Mouse (Mus musculus) heart, embryonic 13.5 days (tissue): Measurements from ENCODE around the gene Gm340. TPM values are rescaled to one million over a fixed set of nuclear protein-coding genes. Genes with fewer than 3 reads are reported as not detected.
A peak's percentile ranks its signal among the peaks of the same experiment; 100 is the strongest.

Experiments
- ATAC-seq: fragments of 200-750 bp; cut with Nextera tagmentation; 2 replicates; pipeline ENCODE4 v1.8.0; 2017; ENCODE audit warnings: moderate TSS enrichment; ENCODE audit not compliant: insufficient number of reproducible peaks, low FRiP score, low TSS enrichment; ENCODE audit errors: extremely low read depth
- H3K27ac ChIP-seq: fragments of 300-500 bp; sonication (generic); replicated peaks from 2 replicates; pipeline ENCODE4 v1.5.1; 2015; ENCODE audit warnings: moderate library complexity, mild to moderate bottlenecking, inconsistent platforms
- H3K27me3 ChIP-seq: fragments of 300-500 bp; sonication (generic); replicated peaks from 2 replicates; pipeline ENCODE4 v1.6.1; 2015; ENCODE audit warnings: mild to moderate bottlenecking, inconsistent platforms
- H3K36me3 ChIP-seq: fragments of 300-500 bp; sonication (generic); 2 replicates; pipeline ENCODE4 v1.6.1; 2015; ENCODE audit warnings: mild to moderate bottlenecking, inconsistent platforms
- H3K4me1 ChIP-seq: fragments of 300-500 bp; sonication (generic); 2 replicates; pipeline ENCODE4 v1.6.1; 2015; ENCODE audit warnings: inconsistent platforms
- H3K4me2 ChIP-seq: fragments of 300-500 bp; sonication (generic); 2 replicates; pipeline ENCODE4 v1.6.1; 2015; ENCODE audit warnings: inconsistent platforms, mild to moderate bottlenecking, moderate library complexity
- H3K4me3 ChIP-seq: fragments of 300-500 bp; sonication (generic); 2 replicates; pipeline ENCODE4 v1.5.1; 2015; ENCODE audit warnings: moderate library complexity, mild to moderate bottlenecking, inconsistent platforms
- H3K9ac ChIP-seq: fragments of 300-500 bp; sonication (generic); 2 replicates; pipeline ENCODE4 v1.6.1; 2015; ENCODE audit warnings: inconsistent platforms, mild to moderate bottlenecking, moderate library complexity
- H3K9me3 ChIP-seq: fragments of 300-500 bp; sonication (generic); 2 replicates; pipeline ENCODE4 v1.6.1; 2016; ENCODE audit warnings: inconsistent platforms
- WGBS: fragments of 180-500 bp; shearing (Covaris S2); methylation state at CpG from one replicate; pipeline ENCODE4 v1.1.7; 2015; ENCODE audit warnings: mixed read lengths; 5-methylcytosine and 5-hydroxymethylcytosine counted together
- polyA plus RNA-seq: library from polyadenylated mRNA; unstranded; fragments of >200 nt; fragmentation: Nextera tagmentation; extraction: Ambion mirVana; gene quantifications from 2 replicates; pipeline ENCODE4 v1.2.1, GENCODE M21; 2015

Gm340 gene
- polyA plus RNA-seq, 1 experiment from 2014 or later = 1.5 TPM

- no peak overlapping the region for H3K9ac ChIP-seq
- no peak overlapping the region for H3K4me3 ChIP-seq
- no peaks in the 10 kb centered on the region for H3K27me3 ChIP-seq
- ATAC-seq = no peak
- no peak overlapping the region for H3K4me2 ChIP-seq
- 90% methylated on average over 10 of the region's 10 CpGs for WGBS
- H3K4me1 ChIP-seq = peaks cover 6% of the 10 kb centered on the region
- no peak overlapping the region for H3K27ac ChIP-seq
- H3K36me3 ChIP-seq = peaks cover 55% of the 10 kb centered on the region
- no peaks in the 10 kb centered on the region for H3K9me3 ChIP-seq
Measured at GRCm38 (mm10) chr19:41586752-41587151, 4.6 kb downstream of the Gm340 start.

DNA sequence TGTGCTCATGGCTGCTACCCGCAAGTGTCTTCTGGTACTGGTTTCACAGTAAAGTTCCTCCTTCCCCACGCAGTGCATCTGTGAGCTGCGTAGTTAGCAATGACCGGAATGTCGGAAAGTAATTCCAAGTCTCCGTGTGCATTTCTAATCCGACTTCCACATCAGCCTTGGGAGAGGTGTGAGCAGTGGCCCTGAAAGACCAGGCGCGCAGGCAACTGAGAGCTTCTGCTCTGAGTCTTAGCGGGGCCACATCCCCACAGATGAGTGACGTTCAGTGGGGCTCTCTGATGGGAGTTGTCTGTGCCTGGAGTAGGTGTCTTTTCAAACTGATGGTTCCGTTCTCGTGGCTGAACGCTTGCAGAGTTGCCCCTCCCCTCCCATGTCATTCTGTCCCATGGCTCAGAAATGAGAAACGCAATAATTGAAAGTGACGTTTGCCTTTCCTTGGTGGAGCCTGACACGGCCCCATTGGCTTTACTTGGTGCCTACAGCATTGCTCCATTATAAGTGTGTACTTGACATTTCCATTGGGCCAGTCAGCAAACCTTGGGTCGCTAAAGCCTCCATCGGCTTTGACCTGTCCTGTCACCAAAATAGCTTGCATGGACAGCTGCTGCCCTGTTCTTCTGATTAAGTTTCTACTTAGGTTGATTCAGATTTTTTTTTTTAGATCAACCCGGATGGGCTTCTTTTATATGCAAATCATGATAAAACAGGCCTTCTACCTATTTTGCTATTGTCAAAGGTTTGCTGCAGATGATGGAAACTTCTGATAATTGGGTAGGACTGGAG lies 5.5 kb downstream of the Gm340 start:
- no peak for ATAC-seq
- Histone ChIP-seq H3K27me3 (no peaks in the 10 kb centered on the region), H3K9ac (no peak overlapping the region), H3K27ac (no peak overlapping the region), H3K4me1 (peaks cover 13% of the 10 kb centered on the region), H3K4me2 (no peak overlapping the region), H3K36me3 (peaks cover 46% of the 10 kb centered on the region), H3K9me3 (no peaks in the 10 kb centered on the region), H3K4me3 (no peak overlapping the region)
- WGBS = 84% methylated on average over 20 of the region's 20 CpGs

GRCm38 (mm10) chr19:41589026-41589425 lies 6.9 kb downstream of the Gm340 start:
- no peak overlapping the region for H3K9ac ChIP-seq
- H3K9me3 ChIP-seq = no peaks in the 10 kb centered on the region
- H3K4me3 ChIP-seq = no peak overlapping the region
- no peak overlapping the region for H3K4me2 ChIP-seq
- ATAC-seq = no peak
- H3K4me1 ChIP-seq = peaks cover 13% of the 10 kb centered on the region
- H3K27me3 ChIP-seq = no peaks in the 10 kb centered on the region
- no peak overlapping the region for H3K27ac ChIP-seq
- WGBS = 80% methylated on average over 7 of the region's 7 CpGs
- H3K36me3 ChIP-seq = peaks cover 32% of the 10 kb centered on the region

DNA sequence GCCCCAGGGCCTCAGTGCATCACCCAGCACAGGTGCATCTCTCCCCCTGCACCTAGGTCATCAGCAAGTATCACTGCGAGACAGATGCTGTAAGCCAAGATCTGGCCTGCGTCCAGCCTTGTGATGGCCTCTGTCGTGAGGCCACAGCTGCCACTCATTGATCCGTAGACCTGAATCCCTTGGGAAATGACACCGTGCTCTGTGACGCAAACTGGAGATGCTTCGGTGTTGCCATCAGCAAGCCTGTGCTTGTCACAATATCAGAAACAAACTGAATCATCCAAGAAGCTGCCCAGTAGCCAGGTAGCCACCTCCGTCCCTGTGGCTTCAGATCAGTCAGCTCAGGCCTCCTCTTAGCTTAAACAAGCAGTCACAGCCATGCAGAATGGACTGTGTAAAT lies 7.5 kb downstream of the Gm340 start:
- Histone ChIP-seq H3K4me3 (no peak overlapping the region), H3K4me1 (peaks cover 13% of the 10 kb centered on the region), H3K4me2 (no peak overlapping the region), H3K27ac (no peak overlapping the region), H3K36me3 (peaks cover 26% of the 10 kb centered on the region), H3K9me3 (no peaks in the 10 kb centered on the region), H3K27me3 (no peaks in the 10 kb centered on the region), H3K9ac (no peak overlapping the region)
- WGBS = 84% methylated on average over 8 of the region's 8 CpGs
- ATAC-seq = no peak

GRCm38 (mm10) chr19:41591808-41592207 lies 9.6 kb downstream of the Gm340 start:
- Histone ChIP-seq H3K4me1 (peaks cover 30% of the 10 kb centered on the region), H3K27ac (no peak overlapping the region), H3K4me3 (no peak overlapping the region), H3K4me2 (no peak overlapping the region), H3K9ac (no peak overlapping the region; the same call in 1 of the 2 replicates), H3K27me3 (no peaks in the 10 kb centered on the region), H3K9me3 (no peaks in the 10 kb centered on the region), H3K36me3 (peaks cover 4% of the 10 kb centered on the region; the same call in 1 of the 2 replicates)
- WGBS = 42% methylated on average over 12 of the region's 12 CpGs
- no peak for ATAC-seq

- no peak overlapping the region for H3K4me3 ChIP-seq
- H3K27ac ChIP-seq = peak overlapping the region; percentile 40; the same call in 1 of the 2 replicates
- no peak overlapping the region for H3K9ac ChIP-seq
- no peak overlapping the region for H3K4me2 ChIP-seq
- peaks cover 27% of the 10 kb centered on the region for H3K4me1 ChIP-seq
- no peak for ATAC-seq
- no peaks in the 10 kb centered on the region for H3K27me3 ChIP-seq
- no peaks in the 10 kb centered on the region for H3K36me3 ChIP-seq
- 77% methylated on average over 6 of the region's 6 CpGs for WGBS
- H3K9me3 ChIP-seq = no peaks in the 10 kb centered on the region
Measured at GRCm38 (mm10) chr19:41597170-41597894, 15.2 kb downstream of the Gm340 start.

DNA sequence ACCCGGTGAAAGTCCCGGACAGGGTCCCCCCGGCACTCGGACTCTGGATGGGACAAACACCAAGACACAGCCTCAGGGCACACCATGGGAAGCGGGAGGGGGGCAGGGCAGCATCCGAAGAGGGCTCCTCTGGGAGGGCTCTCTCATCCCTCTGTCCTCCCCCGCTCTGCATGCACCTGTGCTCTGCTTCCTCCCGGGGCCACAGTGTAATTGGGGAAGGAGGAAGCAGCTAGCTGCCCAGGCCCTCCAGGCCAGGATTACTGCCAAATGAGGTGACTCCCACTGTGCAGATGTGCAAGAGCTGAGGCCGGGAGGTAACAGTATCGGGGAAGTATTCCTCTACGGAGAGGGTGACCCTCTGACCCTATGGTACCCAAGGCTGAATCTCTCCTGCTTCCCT lies 18.5 kb downstream of the Gm340 start:
- Histone ChIP-seq H3K9me3 (no peaks in the 10 kb centered on the region), H3K4me2 (no peak overlapping the region), H3K27ac (no peak overlapping the region), H3K4me3 (no peak overlapping the region), H3K9ac (no peak overlapping the region), H3K4me1 (peaks cover 19% of the 10 kb centered on the region), H3K27me3 (no peaks in the 10 kb centered on the region), H3K36me3 (no peaks in the 10 kb centered on the region)
- 62% methylated on average over 11 of the region's 11 CpGs for WGBS
- ATAC-seq = no peak

DNA sequence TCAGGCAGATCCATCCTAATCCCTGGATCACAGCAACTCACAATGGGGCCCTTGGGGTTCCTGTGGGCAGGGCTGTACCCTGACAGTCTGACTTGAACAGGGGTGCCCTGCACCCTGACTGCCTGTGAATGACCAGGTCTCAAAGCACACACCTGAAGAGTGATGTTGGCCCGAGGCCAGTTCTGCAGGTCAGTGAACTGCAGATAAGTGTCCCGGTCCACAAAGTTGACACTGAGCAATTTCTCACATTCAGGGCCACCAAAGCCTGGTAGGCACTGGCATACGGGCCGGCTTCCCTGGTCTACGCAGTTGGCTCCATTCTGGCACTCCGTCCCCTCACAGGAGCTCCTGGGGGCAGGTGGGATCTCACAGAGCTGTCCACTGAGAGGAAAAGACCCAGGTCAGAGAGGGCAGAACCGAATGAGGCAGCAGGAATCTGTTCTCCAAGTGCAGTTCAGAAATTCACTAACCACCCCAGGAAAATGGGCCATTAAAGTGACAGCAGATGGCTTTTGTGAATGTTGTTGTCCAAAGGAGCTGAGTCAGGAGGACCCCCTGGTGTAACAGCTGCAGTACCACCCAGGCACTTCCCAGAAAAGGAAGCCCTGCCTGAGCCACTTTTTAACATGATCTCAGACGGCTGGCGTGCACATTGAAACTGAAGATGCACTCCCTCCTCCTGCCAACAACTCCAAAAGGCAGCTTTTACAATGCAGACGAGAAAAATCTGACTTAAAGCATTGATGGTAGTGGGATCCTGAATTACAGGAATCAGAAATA lies 24.2 kb downstream of the Gm340 start:
- WGBS = 77% methylated on average over 10 of the region's 10 CpGs

GRCm38 (mm10) chr19:41611683-41612082 lies 29.5 kb downstream of the Gm340 start:
- Histone ChIP-seq H3K27ac (no peak overlapping the region), H3K27me3 (peaks cover 18% of the 10 kb centered on the region), H3K4me1 (peaks cover 5% of the 10 kb centered on the region; the same call in 1 of the 2 replicates), H3K9me3 (no peaks in the 10 kb centered on the region), H3K36me3 (no peaks in the 10 kb centered on the region), H3K4me2 (no peak overlapping the region), H3K9ac (no peak overlapping the region), H3K4me3 (no peak overlapping the region)
- ATAC-seq = no peak
- 71% methylated on average over 6 of the region's 6 CpGs for WGBS

More for the DNA sequence above, 24.2 kb downstream of the Gm340 start:
- Histone ChIP-seq H3K27me3 (no peaks in the 10 kb centered on the region), H3K27ac (no peak overlapping the region), H3K9ac (no peak overlapping the region), H3K4me2 (no peak overlapping the region), H3K4me3 (no peak overlapping the region), H3K4me1 (no peaks in the 10 kb centered on the region), H3K36me3 (no peaks in the 10 kb centered on the region), H3K9me3 (no peaks in the 10 kb centered on the region)
- ATAC-seq = no peak

GRCm38 (mm10) chr19:41613325-41614087 lies 31.3 kb downstream of the Gm340 start:
- 55% methylated on average over 15 of the region's 16 CpGs for WGBS
- no peak for ATAC-seq

More at GRCm38 (mm10) chr19:41613325-41614087, 31.3 kb downstream of the Gm340 start:
- Histone ChIP-seq H3K4me2 (no peak overlapping the region), H3K4me3 (no peak overlapping the region), H3K9me3 (no peaks in the 10 kb centered on the region), H3K9ac (no peak overlapping the region), H3K36me3 (no peaks in the 10 kb centered on the region), H3K27me3 (peaks cover 18% of the 10 kb centered on the region), H3K27ac (no peak overlapping the region), H3K4me1 (peaks cover 14% of the 10 kb centered on the region)
